Mouse (Mus musculus) liver, embryonic 14.5 days (tissue): Measurements from ENCODE around the gene Cttnbp2.

Source experiments
- CTCF ChIP-seq: IDR thresholded peaks from 2 replicates; pipeline ENCODE4 v1.5.1; 2016; ENCODE audit warnings: antibody characterized with exemption, low read depth, control low read depth
- EP300 ChIP-seq: IDR thresholded peaks from 2 replicates; pipeline ENCODE4 v1.6.1; 2016; ENCODE audit warnings: antibody characterized with exemption, low read depth

DNA sequence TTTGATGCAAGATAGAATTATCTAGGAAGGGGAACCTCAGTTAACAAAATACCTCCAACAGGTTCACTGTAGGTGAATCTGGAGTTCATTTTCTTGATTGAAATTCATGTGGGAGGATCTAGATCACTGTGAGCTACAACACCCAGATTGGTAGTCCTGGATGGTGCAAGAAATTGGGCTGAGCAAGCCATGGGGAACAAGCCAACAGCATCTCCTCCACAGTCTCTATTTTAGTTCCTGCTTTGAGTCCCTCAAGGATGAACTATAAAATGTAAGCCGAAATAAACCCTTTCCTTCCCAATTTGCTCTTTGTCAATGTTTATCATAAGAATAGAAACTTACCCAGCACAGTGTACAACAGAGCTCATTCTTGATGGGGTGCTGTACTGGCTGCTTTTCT, 191.7 kb downstream of the Cttnbp2 start:
- TF ChIP-seq CTCF (no peak), EP300 (no peak)
